Mouse (Mus musculus): ENCODE data around the gene Caly. TPM values are rescaled to one million over a fixed set of nuclear protein-coding genes. Genes with fewer than 3 reads are reported as not detected.

Caly gene
- total RNA-seq, 2 experiments from 2014 or later: 181 to 198 TPM

DNA sequence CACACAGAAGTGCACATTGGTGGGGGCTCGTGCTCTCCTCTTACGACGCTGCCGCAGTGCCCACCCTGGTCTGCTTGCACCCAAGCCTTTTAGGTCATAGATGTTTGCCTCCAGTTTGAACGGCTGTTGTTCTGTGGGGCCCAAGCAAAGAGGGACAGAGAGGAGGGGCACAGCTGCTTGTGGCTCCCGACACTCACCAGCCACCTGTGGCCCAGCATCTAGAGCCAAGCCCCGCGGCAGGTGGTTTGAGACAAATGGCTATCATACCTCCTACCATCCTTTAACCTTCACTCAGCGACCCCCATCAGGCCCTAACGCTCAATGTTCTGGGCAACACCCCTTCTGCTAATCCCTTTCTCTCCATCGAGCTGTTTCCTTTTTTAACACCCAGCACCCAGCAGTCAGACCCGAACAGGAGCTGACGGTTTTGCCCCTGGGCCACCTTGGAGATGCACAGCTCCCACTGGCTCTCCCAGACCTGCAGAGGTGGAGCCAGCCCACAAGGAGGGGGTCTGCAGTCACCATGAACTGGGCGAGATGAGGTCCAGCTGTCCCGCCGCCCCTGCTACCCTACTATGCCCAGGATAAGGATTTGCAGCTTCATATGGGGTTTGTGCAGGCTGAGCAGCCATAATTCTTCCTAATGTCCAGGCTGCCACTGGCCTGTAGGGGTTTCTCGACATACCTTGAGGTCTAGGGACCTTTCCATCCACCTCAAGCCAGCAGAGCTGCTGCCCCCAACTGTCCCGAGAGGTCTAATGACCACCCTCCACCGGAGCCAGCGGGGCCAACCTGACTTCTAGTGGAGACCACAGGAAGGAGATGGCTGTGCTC, 723 bp downstream of the Caly start:
- intact Hi-C loops (cut with DNase I): loop anchor here (2.0 to 5.0 kb wide), 5 partner anchors 21 to 747 kb away; partner anchors contain the start of genes Echs1 and Fuom
- peak overlapping the region; percentile 49 for H3K4me3 ChIP-seq
- H3K27ac ChIP-seq: peak overlapping the region; percentile 99
- TF ChIP-seq CTCF (IDR thresholded peaks at IDR 0.05): no peak
- DNase-seq (ENCODE audit: extremely low spot score in 1 of 2, low spot score in 2 of 2): peak; percentile 46 to 56

- H3K4me3 ChIP-seq: peak overlapping the region; percentile 49
- TF ChIP-seq CTCF (IDR thresholded peaks at IDR 0.05): no peak
- peak overlapping the region; percentile 99 for H3K27ac ChIP-seq
- intact Hi-C loops (cut with DNase I): loop anchor here (2.0 to 5.0 kb wide), 5 partner anchors 22 to 748 kb away; partner anchors contain the start of genes Echs1 and Fuom
- DNase-seq (ENCODE audit: extremely low spot score in 1 of 2, low spot score in 2 of 2): peak; percentile 88 to 94
These were observed 1.7 kb downstream of the Caly start for GRCm38 (mm10) chr7:140080503-140081156.

DNA sequence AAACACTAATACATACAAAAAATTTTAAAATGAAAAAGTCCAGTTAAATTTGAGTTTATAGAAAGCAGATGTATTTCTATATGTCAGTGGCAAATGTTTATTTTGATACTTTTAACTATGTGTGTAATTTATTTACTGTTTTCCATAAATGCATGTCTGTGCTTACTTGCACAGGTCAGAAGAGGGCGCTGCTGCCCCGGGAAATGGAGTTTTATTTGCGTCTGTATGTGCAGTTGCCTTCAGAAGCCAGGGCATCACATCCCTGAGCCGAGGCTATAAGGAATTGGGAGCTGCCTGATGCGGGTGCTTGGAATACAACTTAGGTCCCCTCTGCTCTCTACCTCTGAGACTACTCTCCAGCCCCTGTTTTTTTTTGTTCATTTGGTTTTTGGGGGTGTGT, 3.6 kb downstream of the Caly start:
- Histone ChIP-seq H3K4me3 (no peak overlapping the region), H3K27ac (no peak overlapping the region)
- peak; percentile 74 to 78 for DNase-seq (ENCODE audit: extremely low spot score in 1 of 2, low spot score in 2 of 2)
- intact Hi-C loops (cut with DNase I): loop anchor here (1.0 to 10.0 kb wide), 3 partner anchors 63 to 966 kb away; partner anchors contain the start of gene Cox8b
- TF ChIP-seq CTCF (IDR thresholded peaks at IDR 0.05): peak; percentile 92

DNA sequence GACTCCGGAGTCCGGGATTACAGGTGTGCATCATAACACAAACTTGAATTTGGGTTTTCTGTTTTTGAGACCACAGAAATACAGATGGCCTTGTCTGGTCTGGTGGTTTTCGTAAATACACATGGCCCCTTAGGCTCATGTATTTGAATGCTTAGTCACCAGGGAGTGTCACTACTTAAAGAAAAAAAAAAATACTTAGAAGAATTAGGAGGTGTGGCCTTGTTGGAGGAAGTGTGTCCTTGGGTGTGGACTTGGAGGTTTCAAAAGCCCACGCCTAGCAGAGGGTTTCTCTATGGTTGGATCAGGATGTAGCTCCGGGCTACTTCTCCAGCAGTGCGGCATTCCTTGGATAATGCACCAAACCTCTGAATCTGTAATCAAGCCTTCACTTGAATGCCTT, 4.7 kb downstream of the Caly start:
- TF ChIP-seq CTCF (IDR thresholded peaks at IDR 0.05): no peak
- no peak overlapping the region for H3K27ac ChIP-seq
- no peak for DNase-seq (ENCODE audit: extremely low spot score in 1 of 2, low spot score in 2 of 2)
- H3K4me3 ChIP-seq: no peak overlapping the region
- intact Hi-C loops (cut with DNase I): loop anchor here (1.0 to 10.0 kb wide), 3 partner anchors 64 to 967 kb away; partner anchors contain the start of gene Cox8b

GRCm38 (mm10) chr7:140070042-140070711, 12.2 kb downstream of the Caly start:
- Histone ChIP-seq H3K4me3 (no peak overlapping the region), H3K27ac (no peak overlapping the region)
- intact Hi-C loops (cut with DNase I): loop anchor here (10.0 kb wide), 1 partner anchor 975 kb away; no protein-coding TSS in a partner anchor
- no peak for TF ChIP-seq CTCF (IDR thresholded peaks at IDR 0.05)
- no peak for DNase-seq (ENCODE audit: extremely low spot score in 1 of 2, low spot score in 2 of 2)

GRCm38 (mm10) chr7:140067397-140067796, 15.0 kb downstream of the Caly start:
- Histone ChIP-seq H3K27ac (no peak overlapping the region), H3K4me3 (no peak overlapping the region)
- TF ChIP-seq CTCF (IDR thresholded peaks at IDR 0.05): no peak
- intact Hi-C loops (cut with DNase I): loop anchor here (10.0 kb wide), 1 partner anchor 163 kb away; no protein-coding TSS in a partner anchor
- DNase-seq (ENCODE audit: extremely low spot score in 1 of 2, low spot score in 2 of 2): no peak

- Histone ChIP-seq H3K27ac (no peak overlapping the region), H3K4me3 (no peak overlapping the region)
- TF ChIP-seq CTCF (IDR thresholded peaks at IDR 0.05): peak; percentile 73
- intact Hi-C loops (cut with DNase I): loop anchor here (1.0 to 10.0 kb wide), 3 partner anchors 94 to 446 kb away; no protein-coding TSS in a partner anchor
- peak; percentile 62 to 77 for DNase-seq (ENCODE audit: extremely low spot score in 1 of 2, low spot score in 2 of 2)
These were observed 19.3 kb downstream of the Caly start for GRCm38 (mm10) chr7:140063092-140063491.

DNA sequence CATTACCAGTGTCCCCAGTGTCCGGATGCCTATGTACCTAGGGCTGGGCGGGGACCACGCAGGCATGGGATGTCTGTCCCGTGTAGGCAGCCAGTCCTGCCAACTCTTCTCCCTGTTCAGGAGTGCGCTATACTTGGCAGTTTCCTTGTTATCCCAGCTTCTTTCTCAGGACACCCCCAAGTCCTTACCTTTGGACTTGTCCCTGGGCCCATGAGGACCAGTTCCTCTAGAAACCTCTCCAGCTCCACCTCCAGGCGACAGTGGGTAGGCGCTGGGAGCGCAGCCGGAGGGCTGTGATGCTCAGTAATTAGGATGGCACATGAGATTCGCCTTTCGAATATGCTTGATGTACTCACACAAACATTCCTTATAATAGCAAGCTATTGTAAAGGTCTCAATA, 20.0 kb downstream of the Caly start:
- Histone ChIP-seq H3K4me3 (no peak overlapping the region), H3K27ac (no peak overlapping the region)
- peak in 1 of 2 experiments; percentile 30 for DNase-seq (ENCODE audit: extremely low spot score in 1 of 2, low spot score in 2 of 2)
- peak; percentile 55 for TF ChIP-seq CTCF (IDR thresholded peaks at IDR 0.05)
- intact Hi-C loops (cut with DNase I): loop anchor here (5.0 to 10.0 kb wide), 2 partner anchors 158 to 445 kb away; no protein-coding TSS in a partner anchor

DNA sequence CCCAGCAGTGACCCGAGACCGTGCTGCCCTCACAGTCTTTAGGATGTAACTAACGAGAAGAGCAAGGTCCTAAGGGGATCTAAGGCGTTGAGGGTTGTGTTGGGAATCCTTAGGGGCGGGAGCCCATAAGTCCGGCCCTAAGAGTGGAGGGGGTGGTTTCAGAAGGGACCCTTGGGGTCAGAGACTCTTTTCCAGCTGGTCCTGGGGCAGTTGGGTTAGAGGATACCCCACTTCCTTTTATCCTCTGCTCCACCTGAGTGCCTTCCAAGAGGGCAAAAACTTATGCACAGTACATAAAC, 20.6 kb downstream of the Caly start:
- no peak for DNase-seq (ENCODE audit: extremely low spot score in 1 of 2, low spot score in 2 of 2)
- no peak overlapping the region for H3K4me3 ChIP-seq
- intact Hi-C loops (cut with DNase I): loop anchor here (5.0 to 10.0 kb wide), 2 partner anchors 157 to 444 kb away; no protein-coding TSS in a partner anchor

GRCm38 (mm10) chr7:140060936-140061831, 21.2 kb downstream of the Caly start:
- intact Hi-C loops (cut with DNase I): loop anchor here (5.0 to 10.0 kb wide), 2 partner anchors 156 to 444 kb away; no protein-coding TSS in a partner anchor
- no peak for TF ChIP-seq CTCF (IDR thresholded peaks at IDR 0.05)
- peak overlapping the region; percentile 37 for H3K4me3 ChIP-seq
- H3K27ac ChIP-seq: no peak overlapping the region
- peak in 1 of 2 experiments; percentile 25 for DNase-seq (ENCODE audit: extremely low spot score in 1 of 2, low spot score in 2 of 2)

More for the DNA sequence above, 20.6 kb downstream of the Caly start:
- H3K27ac ChIP-seq: no peak overlapping the region
- TF ChIP-seq CTCF (IDR thresholded peaks at IDR 0.05): no peak
